Mouse (Mus musculus): ENCODE measurements around the gene Khdc3. TPM values are rescaled to one million over a fixed set of nuclear protein-coding genes. Genes with fewer than 3 reads are reported as not detected.
"Not testable (repeated sequence)": the region's sequence is repeated elsewhere in the genome, so short reads cannot be mapped to it uniquely, and the experiment has no call there.

Gene Khdc3
- polyA plus RNA-seq, 1 experiment from 2014 or later: 0.12 TPM

DNA sequence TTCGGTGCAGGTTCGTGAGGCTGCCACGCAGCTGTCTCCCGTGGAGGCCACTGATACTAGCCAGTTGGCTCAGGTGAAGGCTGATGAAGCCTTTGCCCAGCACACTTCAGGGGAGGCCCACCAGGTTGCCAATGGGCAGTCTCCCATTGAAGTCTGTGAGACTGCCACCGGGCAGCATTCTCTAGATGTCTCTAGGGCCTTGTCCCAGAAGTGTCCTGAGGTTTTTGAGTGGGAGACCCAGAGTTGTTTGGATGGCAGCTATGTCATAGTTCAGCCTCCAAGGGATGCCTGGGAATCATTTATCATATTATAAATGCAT lies 2.2 kb downstream of the Khdc3 start:
- no peaks in the 10 kb centered on the region for H3K27me3 ChIP-seq (replicated peaks; ENCODE audit: insufficient read depth, low read length)
- peak overlapping the region; percentile 34; the same call in 1 of the 2 replicates for H3K4me3 ChIP-seq (ENCODE audit: low read depth, low read length)
- 0 out of 2 replicates have a peak overlapping the region, but pooled peaks have one; percentile 23 for H3K9ac ChIP-seq (replicated peaks; ENCODE audit: low read depth)
- H3K27ac ChIP-seq (ENCODE audit: low read length): no peak overlapping the region
- H3K4me1 ChIP-seq (ENCODE audit: insufficient read depth, low read depth, low read length): 0 out of 2 replicates have a peak, but pooled peaks cover 3% of the 10 kb centered on the region
- DNase-seq (ENCODE audit: low spot score) (no peak), ATAC-seq (no peak)
- no peaks in the 10 kb centered on the region for H3K9me3 ChIP-seq (ENCODE audit: low read length)
- H3K36me3 ChIP-seq (ENCODE audit: insufficient read depth, low read length): no peaks in the 10 kb centered on the region
- TF ChIP-seq EP300 (IDR thresholded peaks at IDR 0.05) (no peak), CTCF (IDR thresholded peaks at IDR 0.05) (no peak)
- peak overlapping the region; percentile 80 for H3K4me2 ChIP-seq (replicated peaks; ENCODE audit: low read depth, low read length)
- WGBS: 36% methylated on average over 5 of the region's 5 CpGs

GRCm38 (mm10) chr9:73105141-73105540 lies 3.5 kb downstream of the Khdc3 start:
- Histone ChIP-seq H3K9ac (replicated peaks; ENCODE audit: low read depth) (no peak overlapping the region), H3K4me1 (ENCODE audit: insufficient read depth, low read depth, low read length) (0 out of 2 replicates have a peak, but pooled peaks cover 3% of the 10 kb centered on the region), H3K27ac (ENCODE audit: low read length) (no peak overlapping the region), H3K9me3 (ENCODE audit: low read length) (no peaks in the 10 kb centered on the region), H3K4me2 (replicated peaks; ENCODE audit: low read depth, low read length) (no peak overlapping the region), H3K36me3 (ENCODE audit: insufficient read depth, low read length) (no peaks in the 10 kb centered on the region), H3K4me3 (ENCODE audit: low read depth, low read length) (no peak overlapping the region), H3K27me3 (replicated peaks; ENCODE audit: insufficient read depth, low read length) (no peaks in the 10 kb centered on the region)
- DNase-seq (ENCODE audit: low spot score) (no peak), ATAC-seq (no peak)
- no peak for TF ChIP-seq EP300 (IDR thresholded peaks at IDR 0.05)
- TF ChIP-seq CTCF (IDR thresholded peaks at IDR 0.05): no peak
- WGBS: 62% methylated on average over 1 of the region's 1 CpGs

GRCm38 (mm10) chr9:73105771-73106170 lies 4.1 kb downstream of the Khdc3 start:
- Histone ChIP-seq H3K4me2 (replicated peaks; ENCODE audit: low read depth, low read length) (no peak overlapping the region), H3K4me1 (ENCODE audit: insufficient read depth, low read depth, low read length) (0 out of 2 replicates have a peak, but pooled peaks cover 3% of the 10 kb centered on the region), H3K9me3 (ENCODE audit: low read length) (no peaks in the 10 kb centered on the region), H3K27ac (ENCODE audit: low read length) (no peak overlapping the region), H3K27me3 (replicated peaks; ENCODE audit: insufficient read depth, low read length) (no peaks in the 10 kb centered on the region), H3K36me3 (ENCODE audit: insufficient read depth, low read length) (no peaks in the 10 kb centered on the region), H3K4me3 (ENCODE audit: low read depth, low read length) (no peak overlapping the region), H3K9ac (replicated peaks; ENCODE audit: low read depth) (no peak overlapping the region)
- ATAC-seq (no peak), DNase-seq (ENCODE audit: low spot score) (no peak)
- TF ChIP-seq EP300 (IDR thresholded peaks at IDR 0.05) (no peak), CTCF (IDR thresholded peaks at IDR 0.05) (no peak)

DNA sequence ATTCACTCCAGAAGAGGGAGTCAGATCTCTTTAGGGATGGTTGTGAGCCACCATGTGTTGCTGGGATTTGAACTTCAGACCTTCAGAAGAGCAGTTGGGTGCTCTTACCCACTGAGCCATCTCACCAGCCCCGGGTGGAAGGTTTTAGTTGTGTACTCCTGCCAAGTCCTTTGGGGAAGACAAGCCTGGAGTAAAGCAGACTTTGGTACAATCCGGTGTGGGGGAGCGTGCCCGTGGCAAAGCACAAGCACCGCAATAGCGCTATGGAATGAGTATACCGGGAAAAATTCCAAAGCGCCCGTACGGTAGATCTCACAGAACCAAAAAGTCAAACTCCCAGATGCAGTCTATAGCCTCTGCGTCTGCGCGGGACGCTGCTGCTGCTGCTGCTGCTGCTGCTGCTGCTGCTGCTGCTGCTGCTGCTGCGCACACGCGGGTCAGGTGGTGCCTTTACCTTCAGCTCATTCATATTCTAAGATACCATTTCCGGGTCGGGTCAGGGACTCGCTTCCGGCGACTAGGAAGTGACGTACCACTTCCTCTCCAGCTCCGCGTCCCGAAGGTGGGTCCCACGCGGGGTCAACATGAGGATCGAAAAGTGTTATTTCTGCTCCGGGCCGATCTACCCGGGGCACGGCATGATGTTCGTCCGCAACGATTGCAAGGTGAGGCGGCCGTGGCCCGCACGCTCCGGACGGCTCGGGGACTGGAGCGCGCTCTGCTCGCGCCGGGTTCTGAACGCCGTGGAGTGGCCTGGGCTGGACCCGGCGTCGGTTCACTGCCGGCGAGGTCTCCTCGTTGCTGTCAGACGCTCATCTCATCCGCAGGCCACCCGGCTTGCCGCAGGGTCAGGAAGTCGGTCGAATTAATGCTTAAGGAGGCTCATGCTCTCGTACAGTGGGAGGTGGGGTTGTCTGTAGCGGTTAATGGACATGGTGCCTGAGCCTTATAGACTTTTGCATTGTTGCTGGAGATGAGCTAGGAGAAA lies 11.6 kb downstream of the Khdc3 start, which contains the start of gene Rsl24d1:
TSS of gene Rsl24d1 (plus strand) at position 508 of the 988 bp plus-strand sequence.
- Histone ChIP-seq H3K4me3 (ENCODE audit: low read depth, low read length) (peak within 1 kb of the TSS; percentile 89), H3K27ac (ENCODE audit: low read length) (peak within 1 kb of the TSS; percentile 87), H3K27me3 (replicated peaks; ENCODE audit: insufficient read depth, low read length) (no peaks in the 10 kb centered on the region), H3K9me3 (ENCODE audit: low read length) (no peaks in the 10 kb centered on the region), H3K4me1 (ENCODE audit: insufficient read depth, low read depth, low read length) (no peaks in the 10 kb centered on the region), H3K36me3 (ENCODE audit: insufficient read depth, low read length) (peaks cover 7% of the 10 kb centered on the region; the same call in 1 of the 2 replicates), H3K9ac (replicated peaks; ENCODE audit: low read depth) (peak within 1 kb of the TSS; percentile 86), H3K4me2 (replicated peaks; ENCODE audit: low read depth, low read length) (peak within 1 kb of the TSS; percentile 66)
- WGBS: under 1% methylated on average over 64 of the region's 64 CpGs
- ATAC-seq: peak; percentile 99
- peak; percentile 95 for DNase-seq (ENCODE audit: low spot score)
- TF ChIP-seq CTCF (IDR thresholded peaks at IDR 0.05) (no peak), EP300 (IDR thresholded peaks at IDR 0.05) (0 out of 2 replicates have a peak, but pooled peaks have one; percentile 9)

GRCm38 (mm10) chr9:73116704-73117103 lies 15.1 kb downstream of the Khdc3 start:
- H3K4me1 ChIP-seq (ENCODE audit: insufficient read depth, low read depth, low read length); H3K27ac ChIP-seq (ENCODE audit: low read length); ATAC-seq; H3K9ac ChIP-seq (replicated peaks; ENCODE audit: low read depth); H3K4me2 ChIP-seq (replicated peaks; ENCODE audit: low read depth, low read length); DNase-seq (ENCODE audit: low spot score); H3K27me3 ChIP-seq (replicated peaks; ENCODE audit: insufficient read depth, low read length); H3K9me3 ChIP-seq (ENCODE audit: low read length); H3K4me3 ChIP-seq (ENCODE audit: low read depth, low read length): not testable (repeated sequence)
- peaks cover 23% of the 10 kb centered on the region for H3K36me3 ChIP-seq (ENCODE audit: insufficient read depth, low read length)
- WGBS: 82% methylated on average over 5 of the region's 6 CpGs

GRCm38 (mm10) chr9:73118012-73118411 lies 16.4 kb downstream of the Khdc3 start:
- Histone ChIP-seq H3K4me2 (replicated peaks; ENCODE audit: low read depth, low read length) (no peak overlapping the region), H3K4me1 (ENCODE audit: insufficient read depth, low read depth, low read length) (no peaks in the 10 kb centered on the region), H3K36me3 (ENCODE audit: insufficient read depth, low read length) (peaks cover 25% of the 10 kb centered on the region), H3K9ac (replicated peaks; ENCODE audit: low read depth) (no peak overlapping the region), H3K4me3 (ENCODE audit: low read depth, low read length) (no peak overlapping the region), H3K27ac (ENCODE audit: low read length) (no peak overlapping the region), H3K27me3 (replicated peaks; ENCODE audit: insufficient read depth, low read length) (no peaks in the 10 kb centered on the region), H3K9me3 (ENCODE audit: low read length) (no peaks in the 10 kb centered on the region)
- 82% methylated on average over 4 of the region's 4 CpGs for WGBS
- no peak for ATAC-seq
- DNase-seq (ENCODE audit: low spot score): no peak
- TF ChIP-seq EP300 (IDR thresholded peaks at IDR 0.05) (no peak), CTCF (IDR thresholded peaks at IDR 0.05) (peak; percentile 38)
